ENCODE assay signal across 25 mouse cellular contexts in the genomic region with DNA sequence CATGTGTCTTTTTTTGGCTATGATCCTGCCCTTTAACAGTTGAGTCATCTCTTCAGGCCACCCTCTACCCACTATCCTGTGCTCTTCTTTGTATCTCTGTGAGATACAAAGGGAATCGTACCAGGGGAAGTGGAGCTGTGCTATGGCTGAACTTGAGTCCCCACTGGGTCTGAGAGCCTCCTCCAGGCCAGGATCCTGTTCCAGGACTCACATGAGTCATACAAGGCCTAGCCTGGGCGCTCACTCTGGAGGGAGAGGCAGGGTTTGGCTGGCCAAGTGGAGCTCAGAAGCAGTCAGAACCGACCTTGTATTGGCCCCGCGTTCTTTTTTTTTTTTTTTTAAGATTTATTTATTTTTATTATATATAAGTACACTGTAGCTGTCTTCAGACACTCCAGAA. TPM values are rescaled to one million over a fixed set of nuclear protein-coding genes. Genes with fewer than 3 reads are reported as not detected.
DNase-seq lines count a peak whose midpoint lies in the region; TF ChIP-seq lines count a peak whose summit lies in the region.
"Had no signal": no experiment of that assay in that cellular context is flagged by ENCODE, and none has a peak within 500 bp of the region (broad histone marks: within the 10 kb centered on the region; RNA-seq: fewer than 3 reads in every experiment).

No protein-coding gene starts in this region.

- peak; percentile 17 for DNase-seq in adrenal gland, postnatal 25 days
- no peak for DNase-seq in adrenal gland, adult 18-20 months (ENCODE audit: low spot score in 2 of 2)
- peak; percentile 58 for DNase-seq in gastrocnemius, adult 2 months
- DNase-seq in gastrocnemius, postnatal 14 days: no peak
- DNase-seq in 3T3-L1 (ENCODE audit: low read depth, low spot score) (peak; percentile 46), NIH3T3 (ENCODE audit: low read depth) (peak; percentile 49)
- DNase-seq in layer of hippocampus, adult 11-12 months (ENCODE audit: low spot score): no peak
- DNase-seq: cerebellum, adult 11-12 months; cerebellum, adult 8-10 months; cerebellum, postnatal 10 days; cerebellum, postnatal 36 days; embryo, embryonic 11 days; heart, adult 2 months; heart, postnatal 14 days; heart, postnatal 4 days; kidney, adult 18-20 months; kidney, adult 9 months had no signal

- H3K4me3 ChIP-seq in gastrocnemius, adult 2 months: no peak overlapping the region
- H3K4me3 ChIP-seq: embryonic facial prominence, embryonic 10.5 days; embryonic facial prominence, embryonic 13.5 days; erythroblast, embryonic 14.5 days; forebrain, embryonic 12.5 days; heart, adult 2 months; heart, embryonic 10.5 days; heart, embryonic 13.5 days had no signal

- no peak for TF ChIP-seq CTCF in gastrocnemius, adult 2 months (IDR thresholded peaks at IDR 0.05)

- H3K27ac ChIP-seq in gastrocnemius, adult 2 months: no peak overlapping the region; the same call in 1 of the 2 replicates
- H3K27ac ChIP-seq: embryonic facial prominence, embryonic 10.5 days; embryonic facial prominence, embryonic 13.5 days; forebrain, embryonic 12.5 days; heart, adult 2 months; heart, embryonic 10.5 days; heart, embryonic 13.5 days; hindbrain, embryonic 14.5 days; hindbrain, postnatal 0 days had no signal

- intact Hi-C loops in gastrocnemius, adult 2 months (cut with DNase I): no loop called here
- intact Hi-C loops in gastrocnemius, postnatal 14 days (cut with DNase I; ENCODE audit: low total_unique reads): no loop called here

RNA-seq across cellular contexts. Expression of gene Thap12, which starts 57.2 kb away (rescaled TPM):
- total RNA-seq in adrenal gland, postnatal 25 days (2021): 68.2 and 76.1 TPM in 2 replicates
- total RNA-seq in adrenal gland, adult 18-20 months (2021): 10 to 100 TPM; 64.2 to 80.5 TPM
- total RNA-seq in gastrocnemius, adult 2 months (2021): 100 to 1,000 TPM; 118 to 136 TPM
- total RNA-seq in gastrocnemius, postnatal 14 days (2021): 10 to 100 TPM; 72.2 to 81.4 TPM

Comparison
In these comparisons a context has a peak if more than half of its experiments do, and no peak if none do; other contexts are left out.
1. DNase-seq: peak in adrenal gland, postnatal 25 days (single experiment), gastrocnemius, adult 2 months (single experiment), 3T3-L1 (single experiment) and NIH3T3 (single experiment); none in adrenal gland, adult 18-20 months (0 of 2), gastrocnemius, postnatal 14 days (single experiment) and layer of hippocampus, adult 11-12 months (single experiment).